Comparison of ENCODE assay signal across 8 mouse cellular contexts in genomic region chr9:65826226-65826587, GRCm38 (mm10). TPM values are rescaled to one million over a fixed set of nuclear protein-coding genes. Genes with fewer than 3 reads are reported as not detected.
DNase-seq lines count a peak whose midpoint lies in the region; ATAC-seq and TF ChIP-seq lines count a peak whose summit lies in the region.

No protein-coding gene starts in this region.

- no peaks in the 10 kb centered on the region for H3K36me3 ChIP-seq in kidney, embryonic 15.5 days
- H3K36me3 ChIP-seq in intestine, postnatal 0 days (ENCODE audit: control insufficient read depth, insufficient read depth), result no peaks in the 10 kb centered on the region
- H3K36me3 ChIP-seq in midbrain, embryonic 14.5 days (ENCODE audit: control insufficient read depth, insufficient read depth, low read length), result no peaks in the 10 kb centered on the region

- H3K27me3 ChIP-seq in kidney, embryonic 15.5 days, result no peaks in the 10 kb centered on the region
- no peaks in the 10 kb centered on the region for H3K27me3 ChIP-seq in intestine, postnatal 0 days (replicated peaks; ENCODE audit: control insufficient read depth, insufficient read depth, low read length)
- H3K27me3 ChIP-seq in midbrain, embryonic 14.5 days (ENCODE audit: control insufficient read depth, insufficient read depth, low read length), result no peaks in the 10 kb centered on the region; the same call in 1 of the 2 replicates

- no peak for DNase-seq in kidney, postnatal 10 days
- peak; percentile 11 for DNase-seq in NIH3T3 (ENCODE audit: low read depth)
- DNase-seq in midbrain, embryonic 14.5 days, result peak; percentile 75
- DNase-seq in right cerebral cortex, adult 2 months (ENCODE audit: low spot score in 2 of 2), result no peak
- no peak for DNase-seq in frontal cortex, postnatal 36 days (ENCODE audit: low spot score in 2 of 2)

- no peak for TF ChIP-seq POLR2A in embryonic fibroblast, embryonic 13.5 days (IDR thresholded peaks at IDR 0.05; ENCODE audit: low read depth, low read length)

- TF ChIP-seq CTCF in embryonic fibroblast, embryonic 13.5 days (IDR thresholded peaks at IDR 0.05; ENCODE audit: borderline replicate concordance, insufficient read depth, low read length), result no peak
- TF ChIP-seq CTCF in intestine, postnatal 0 days (IDR thresholded peaks at IDR 0.05; ENCODE audit: low read depth), result no peak

- peak overlapping the region; percentile 92 for H3K4me3 ChIP-seq in kidney, embryonic 15.5 days (replicated peaks)
- peak overlapping the region; percentile 82 for H3K4me3 ChIP-seq in embryonic fibroblast, embryonic 13.5 days (ENCODE audit: insufficient read depth, low read length)
- peak overlapping the region; percentile 90 for H3K4me3 ChIP-seq in intestine, postnatal 0 days (ENCODE audit: low read depth, low read length)
- H3K4me3 ChIP-seq in midbrain, embryonic 14.5 days (replicated peaks; ENCODE audit: low read depth, low read length), result peak overlapping the region; percentile 62

- WGBS in kidney, embryonic 15.5 days, result 3% methylated on average over 4 of the region's 4 CpGs
- 0% methylated on average over 4 of the region's 4 CpGs for WGBS in intestine, postnatal 0 days
- 0% methylated on average over 4 of the region's 4 CpGs for WGBS in midbrain, embryonic 14.5 days

- peak overlapping the region; percentile 75 for H3K4me2 ChIP-seq in kidney, embryonic 15.5 days
- H3K4me2 ChIP-seq in intestine, postnatal 0 days (replicated peaks; ENCODE audit: low read depth), result peak overlapping the region; percentile 76
- H3K4me2 ChIP-seq in midbrain, embryonic 14.5 days (ENCODE audit: low read length), result peak overlapping the region; percentile 76

- H3K9me3 ChIP-seq in kidney, embryonic 15.5 days (replicated peaks), result no peaks in the 10 kb centered on the region
- H3K9me3 ChIP-seq in intestine, postnatal 0 days (ENCODE audit: control insufficient read depth), result no peaks in the 10 kb centered on the region
- no peaks in the 10 kb centered on the region for H3K9me3 ChIP-seq in midbrain, embryonic 14.5 days (ENCODE audit: control insufficient read depth, low read length)

- H3K27ac ChIP-seq in kidney, embryonic 15.5 days, result peak overlapping the region; percentile 99
- H3K27ac ChIP-seq in embryonic fibroblast, embryonic 13.5 days (ENCODE audit: insufficient read depth, low read length), result peak overlapping the region; percentile 74
- H3K27ac ChIP-seq in intestine, postnatal 0 days (ENCODE audit: low read depth, low read length), result peak overlapping the region; percentile 99
- H3K27ac ChIP-seq in midbrain, embryonic 14.5 days (replicated peaks; ENCODE audit: low read depth, low read length), result peak overlapping the region; percentile 99

- peaks cover 44% of the 10 kb centered on the region for H3K4me1 ChIP-seq in kidney, embryonic 15.5 days
- no peaks in the 10 kb centered on the region; the same call in none of the 2 replicates for H3K4me1 ChIP-seq in embryonic fibroblast, embryonic 13.5 days (ENCODE audit: control insufficient read depth, insufficient read depth, low read length)
- H3K4me1 ChIP-seq in intestine, postnatal 0 days (replicated peaks; ENCODE audit: control insufficient read depth, insufficient read depth, low read length), result peaks cover 5% of the 10 kb centered on the region; the same call in 1 of the 2 replicates
- peaks cover 35% of the 10 kb centered on the region for H3K4me1 ChIP-seq in midbrain, embryonic 14.5 days (ENCODE audit: control insufficient read depth, insufficient read depth, low read length)

- no peak for ATAC-seq in kidney, embryonic 15.5 days (replicated peaks; ENCODE audit: low FRiP score)
- no peak for ATAC-seq in intestine, postnatal 0 days
- ATAC-seq in midbrain, embryonic 14.5 days (ENCODE audit: low FRiP score, low TSS enrichment), result peak; percentile 32

- peak overlapping the region; percentile 93 for H3K9ac ChIP-seq in kidney, embryonic 15.5 days
- 0 out of 2 replicates have a peak overlapping the region, but pooled peaks have one; percentile 91 for H3K9ac ChIP-seq in intestine, postnatal 0 days (ENCODE audit: low read depth, low read length)
- H3K9ac ChIP-seq in midbrain, embryonic 14.5 days (replicated peaks; ENCODE audit: low read length), result peak overlapping the region; percentile 99

RNA-seq across cellular contexts. Expression of gene Zfp609, which starts 1.2 kb away (rescaled TPM):
- 6.0 and 7.4 TPM in 2 replicates for polyA plus RNA-seq in kidney, embryonic 15.5 days (2015; fragmentation: Nextera tagmentation; extraction: Ambion mirVana)
- 22.7 and 30.4 TPM in 2 replicates for polyA plus RNA-seq in embryonic fibroblast, embryonic 13.5 days (2011; ENCODE audit: insufficient read length, low read depth, missing spikeins)
- polyA plus RNA-seq in intestine, postnatal 0 days (2015; fragmentation: Nextera tagmentation; extraction: Ambion mirVana), result 3.1 and 3.7 TPM in 2 replicates
- 9.2 and 10.2 TPM in 2 replicates for polyA plus RNA-seq in midbrain, embryonic 14.5 days (2014; fragmentation: Nextera tagmentation; extraction: Ambion mirVana)

Comparison
In these comparisons a context has a peak if more than half of its experiments do, and no peak if none do; other contexts are left out.
1. DNase-seq: peak in NIH3T3 (single experiment) and midbrain, embryonic 14.5 days (single experiment); none in kidney, postnatal 10 days (single experiment), right cerebral cortex, adult 2 months (0 of 2) and frontal cortex, postnatal 36 days (0 of 2).
2. Peak in every context shown above with its lines, with median percentiles within 50 percentile points of each other: H3K27ac ChIP-seq, H3K4me2 ChIP-seq, H3K4me3 ChIP-seq and H3K9ac ChIP-seq.